Mouse (Mus musculus): ENCODE data around the gene Nhsl1. TPM values are rescaled to one million over a fixed set of nuclear protein-coding genes. Genes with fewer than 3 reads are reported as not detected.

The Nhsl1 gene
- total and polyA plus RNA-seq, 3 experiments: not detected

GRCm38 (mm10) chr10:18415946-18416345 lies 97.2 kb downstream of the Nhsl1 start:
- H3K79me2 ChIP-seq (ENCODE audit: control insufficient read depth, insufficient read depth, low read length, poor library complexity): no peaks in the 10 kb centered on the region
- H3K36me3 ChIP-seq (ENCODE audit: control insufficient read depth in 1 of 2, insufficient read depth in 2 of 2, low read length in 2 of 2): no peaks in the 10 kb centered on the region
- no peak overlapping the region for H3K27ac ChIP-seq (ENCODE audit: control insufficient read depth, low read depth, low read length)
- no peaks in the 10 kb centered on the region for H3K9me3 ChIP-seq (replicated peaks; ENCODE audit: insufficient read depth, low read length)
- no peaks in the 10 kb centered on the region for H3K4me1 ChIP-seq (ENCODE audit: control insufficient read depth in 1 of 2, insufficient read depth in 2 of 2, low read length in 2 of 2)
- no peak overlapping the region for H3K4me3 ChIP-seq (ENCODE audit: control insufficient read depth in 1 of 2, insufficient read depth in 1 of 2, low read depth in 2 of 2, low read length in 2 of 2)
- no peak overlapping the region for H3K9ac ChIP-seq (ENCODE audit: control insufficient read depth, low read depth, low read length, poor library complexity, severe bottlenecking)
- TF ChIP-seq CTCF (IDR thresholded peaks at IDR 0.05 in 2 of 3, conservative IDR thresholded peaks at IDR 0.05 in 1 of 3; ENCODE audit: control insufficient read depth in 1 of 3, insufficient read depth in 1 of 3, low read depth in 2 of 3, low read length in 3 of 3, poor library complexity in 1 of 3, severe bottlenecking in 1 of 3) (no peak), TAL1 (IDR thresholded peaks at IDR 0.05; ENCODE audit: low read length) (no peak), SMC3 (IDR thresholded peaks at IDR 0.05; ENCODE audit: low read depth, low read length) (no peak), TCF12 (IDR thresholded peaks at IDR 0.05; ENCODE audit: low read depth, low read length) (no peak), MYB (IDR thresholded peaks at IDR 0.05; ENCODE audit: low read depth, low read length) (no peak), KAT2A (conservative IDR thresholded peaks at IDR 0.05; ENCODE audit: low read depth, low read length) (no peak), GATA1 (IDR thresholded peaks at IDR 0.05; ENCODE audit: low read depth, low read length) (no peak), POLR2AphosphoS5 (IDR thresholded peaks at IDR 0.05; ENCODE audit: borderline replicate concordance, low read depth, low read length) (no peak), ZMIZ1 (IDR thresholded peaks at IDR 0.05; ENCODE audit: low read depth, low read length) (no peak), JUND (IDR thresholded peaks at IDR 0.05; ENCODE audit: low read depth, low read length) (no peak), ETS1 (IDR thresholded peaks at IDR 0.05; ENCODE audit: low read depth, low read length) (no peak), POLR2A (IDR thresholded peaks at IDR 0.05; ENCODE audit: control insufficient read depth in 1 of 2, insufficient read depth in 1 of 2, low read depth in 1 of 2, low read length in 2 of 2, poor library complexity in 1 of 2) (no peak), TBP (IDR thresholded peaks at IDR 0.05; ENCODE audit: low read depth, low read length) (no peak), MAX (IDR thresholded peaks at IDR 0.05; ENCODE audit: low read length) (no peak), MYC (IDR thresholded peaks at IDR 0.05; ENCODE audit: low read depth, low read length) (no peak), NELFE (IDR thresholded peaks at IDR 0.05; ENCODE audit: low read depth, low read length) (no peak), ZKSCAN1 (IDR thresholded peaks at IDR 0.05; ENCODE audit: low read depth, low read length) (no peak), SIN3A (IDR thresholded peaks at IDR 0.05; ENCODE audit: low read length) (no peak)
- DNase-seq (ENCODE audit: low read depth, low spot score): no peak
- H3K27me3 ChIP-seq (ENCODE audit: control insufficient read depth in 1 of 2, insufficient read depth in 2 of 2, low read length in 2 of 2): no peaks in the 10 kb centered on the region

DNA sequence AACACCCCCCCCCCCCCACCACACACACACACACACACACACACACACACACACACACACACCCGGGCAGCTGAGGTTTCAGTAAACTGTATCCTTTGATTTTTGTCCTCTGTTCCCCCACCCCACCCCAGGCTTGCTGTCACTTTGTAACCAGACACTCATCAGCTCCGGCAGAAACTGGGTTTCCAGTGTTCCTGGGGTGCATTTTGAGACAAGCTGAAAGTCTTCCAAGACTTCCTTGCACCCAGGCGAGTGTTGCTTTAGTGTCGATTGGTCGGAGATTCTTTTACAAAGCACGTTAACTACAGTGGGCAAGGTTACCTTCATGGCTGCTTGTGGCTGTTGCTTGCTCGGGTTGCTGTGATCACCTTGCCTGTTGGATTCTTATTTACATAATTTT lies 99.4 kb downstream of the Nhsl1 start:
- no peak for DNase-seq (ENCODE audit: low read depth, low spot score)
- H3K27ac ChIP-seq (ENCODE audit: control insufficient read depth, low read depth, low read length): no peak overlapping the region
- no peak overlapping the region for H3K9ac ChIP-seq (ENCODE audit: control insufficient read depth, low read depth, low read length, poor library complexity, severe bottlenecking)
- no peaks in the 10 kb centered on the region for H3K36me3 ChIP-seq (ENCODE audit: control insufficient read depth in 1 of 2, insufficient read depth in 2 of 2, low read length in 2 of 2)
- H3K79me2 ChIP-seq (ENCODE audit: control insufficient read depth, insufficient read depth, low read length, poor library complexity): no peaks in the 10 kb centered on the region
- H3K27me3 ChIP-seq (ENCODE audit: control insufficient read depth in 1 of 2, insufficient read depth in 2 of 2, low read length in 2 of 2): no peaks in the 10 kb centered on the region
- no peak overlapping the region for H3K4me3 ChIP-seq (ENCODE audit: control insufficient read depth in 1 of 2, insufficient read depth in 1 of 2, low read depth in 2 of 2, low read length in 2 of 2)
- no peaks in the 10 kb centered on the region for H3K9me3 ChIP-seq (replicated peaks; ENCODE audit: insufficient read depth, low read length)
- TF ChIP-seq CTCF (IDR thresholded peaks at IDR 0.05 in 2 of 3, conservative IDR thresholded peaks at IDR 0.05 in 1 of 3; ENCODE audit: control insufficient read depth in 1 of 3, insufficient read depth in 1 of 3, low read depth in 2 of 3, low read length in 3 of 3, poor library complexity in 1 of 3, severe bottlenecking in 1 of 3) (no peak), TCF12 (IDR thresholded peaks at IDR 0.05; ENCODE audit: low read depth, low read length) (no peak), MAFK (IDR thresholded peaks at IDR 0.05; ENCODE audit: borderline replicate concordance, low read depth, low read length) (no peak), ZC3H11A (IDR thresholded peaks at IDR 0.05; ENCODE audit: low read depth, low read length) (no peak), HCFC1 (IDR thresholded peaks at IDR 0.05; ENCODE audit: low read depth, low read length) (no peak), TAL1 (IDR thresholded peaks at IDR 0.05; ENCODE audit: low read length) (no peak), ZMIZ1 (IDR thresholded peaks at IDR 0.05; ENCODE audit: low read depth, low read length) (no peak), ZKSCAN1 (IDR thresholded peaks at IDR 0.05; ENCODE audit: low read depth, low read length) (no peak), SMC3 (IDR thresholded peaks at IDR 0.05; ENCODE audit: low read depth, low read length) (no peak), CHD1 (IDR thresholded peaks at IDR 0.05; ENCODE audit: low read depth, low read length) (no peak), GABPA (IDR thresholded peaks at IDR 0.05; ENCODE audit: low read depth, low read length) (no peak)
- no peaks in the 10 kb centered on the region for H3K4me1 ChIP-seq (ENCODE audit: control insufficient read depth in 1 of 2, insufficient read depth in 2 of 2, low read length in 2 of 2)

Measured in MEL (cell line).